Mouse (Mus musculus): ENCODE measurements around the gene Slc2a1.

DNA sequence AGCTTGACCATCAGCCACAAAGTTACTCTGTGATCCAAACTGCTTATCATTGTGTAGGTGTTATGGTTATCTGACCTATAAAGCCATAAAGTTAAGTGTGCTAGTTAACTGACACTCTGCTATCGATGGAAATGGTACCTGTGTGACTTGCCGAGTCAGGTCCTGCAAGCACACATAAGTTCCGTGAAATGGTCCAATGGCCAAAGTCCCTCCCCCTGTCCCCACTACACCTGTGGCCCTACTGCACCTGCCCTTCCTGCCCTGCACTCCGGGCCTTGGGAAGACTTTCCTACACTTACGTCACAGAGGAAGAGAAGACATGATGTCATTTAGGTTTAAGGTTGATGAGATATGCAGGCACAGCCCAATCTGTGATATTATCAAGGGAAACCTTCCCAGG, 38.8 kb downstream of the Slc2a1 start:
- TF ChIP-seq CHD2 (IDR thresholded peaks at IDR 0.05; ENCODE audit: low read depth, low read length) (no peak), ZC3H11A (IDR thresholded peaks at IDR 0.05; ENCODE audit: borderline replicate concordance, low read depth, low read length) (no peak)
